Mouse (Mus musculus): ENCODE data around the gene Ccdc124.
A peak's percentile ranks its signal among the peaks of the same experiment; 100 is the strongest.

Gene Ccdc124

DNA sequence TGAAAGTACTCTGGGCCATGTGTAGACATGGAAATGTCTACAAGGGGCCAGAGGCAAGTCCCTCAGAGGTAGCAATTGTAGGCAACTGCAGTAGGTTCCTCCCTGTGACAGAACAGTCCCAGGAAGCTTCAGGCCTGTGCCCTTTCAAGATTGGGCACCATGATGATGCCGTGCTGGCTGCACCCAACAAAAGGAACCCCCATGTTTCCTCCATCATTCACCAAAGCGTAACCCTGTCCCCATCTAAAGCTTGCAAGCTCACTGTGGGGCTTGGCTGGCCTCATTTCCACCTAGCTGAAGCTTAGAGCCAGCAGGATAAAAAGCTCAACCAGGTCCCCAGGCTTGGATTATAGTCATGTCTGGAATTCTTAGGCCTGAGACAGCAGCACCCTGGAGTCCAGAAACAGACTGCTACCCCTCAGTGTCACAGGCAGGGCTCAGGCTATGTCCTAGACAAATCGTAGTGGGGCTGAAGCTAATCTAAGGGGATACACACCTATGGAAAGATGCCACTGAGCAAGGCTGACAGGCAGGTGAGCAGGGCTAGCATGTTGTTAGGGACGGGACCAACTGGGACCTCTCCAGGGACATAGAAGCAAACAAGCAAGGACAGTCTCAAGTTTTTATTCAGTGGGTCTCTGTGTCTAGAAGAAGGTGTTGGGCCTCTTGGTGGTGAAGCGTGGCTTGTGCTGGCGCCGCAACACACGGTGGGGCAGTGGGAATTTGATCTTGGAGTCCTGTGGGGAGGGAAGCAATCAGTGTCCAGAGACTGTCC, 21.2 kb upstream of the Ccdc124 start:
- DNase-seq = no peak

DNA sequence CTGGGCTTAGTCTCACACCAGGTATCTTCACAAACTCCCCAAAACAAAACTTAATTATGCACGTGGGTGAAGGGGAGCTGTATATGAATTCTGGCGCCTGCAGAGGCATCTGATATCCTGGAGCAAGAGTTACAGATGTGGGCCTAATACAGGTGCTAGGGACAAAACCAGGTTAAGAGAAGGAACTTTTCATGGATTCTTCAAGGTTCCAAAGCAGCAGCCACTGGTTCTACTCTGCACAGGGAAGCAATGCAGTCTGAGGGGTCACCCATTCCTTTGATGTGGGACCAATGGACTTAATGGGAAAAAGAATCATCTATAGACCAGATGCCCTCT, 20.6 kb upstream of the Ccdc124 start:
- no peak for DNase-seq

DNA sequence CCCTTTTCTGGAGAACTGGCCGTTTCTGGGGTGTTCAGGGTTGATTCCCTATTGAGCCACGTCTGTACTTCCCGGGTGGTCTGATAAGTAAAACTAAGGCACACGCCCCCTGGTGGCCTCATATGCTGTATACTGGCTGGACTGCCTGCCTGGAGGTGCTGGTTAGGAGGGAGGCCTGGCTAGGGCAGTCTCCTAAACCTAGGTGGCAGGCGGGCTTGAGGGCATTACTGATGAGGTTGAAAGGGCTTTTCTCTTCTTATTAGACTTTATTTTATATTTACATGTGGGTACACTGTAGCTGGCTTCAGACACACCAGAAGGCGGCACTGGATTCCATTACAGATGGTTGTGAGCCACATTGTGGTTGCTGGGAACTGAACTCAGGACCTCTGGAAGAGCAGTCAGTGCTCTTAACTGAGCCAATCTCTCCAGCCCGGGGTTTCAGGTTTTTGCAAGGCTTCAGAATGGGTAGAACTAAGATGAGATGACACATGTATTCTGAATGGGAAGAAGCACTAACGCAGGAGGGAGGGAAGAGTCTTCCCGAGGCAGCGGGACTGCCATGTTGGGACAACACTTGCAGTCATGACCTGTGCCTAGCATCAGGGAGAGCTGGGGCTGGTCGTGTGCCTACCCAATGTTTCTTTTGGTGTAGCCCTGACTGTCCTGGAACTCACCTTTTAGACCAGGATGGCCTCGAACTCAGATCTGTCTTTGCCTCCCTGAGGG, 20.1 kb upstream of the Ccdc124 start:
- DNase-seq = peak; percentile 85

DNA sequence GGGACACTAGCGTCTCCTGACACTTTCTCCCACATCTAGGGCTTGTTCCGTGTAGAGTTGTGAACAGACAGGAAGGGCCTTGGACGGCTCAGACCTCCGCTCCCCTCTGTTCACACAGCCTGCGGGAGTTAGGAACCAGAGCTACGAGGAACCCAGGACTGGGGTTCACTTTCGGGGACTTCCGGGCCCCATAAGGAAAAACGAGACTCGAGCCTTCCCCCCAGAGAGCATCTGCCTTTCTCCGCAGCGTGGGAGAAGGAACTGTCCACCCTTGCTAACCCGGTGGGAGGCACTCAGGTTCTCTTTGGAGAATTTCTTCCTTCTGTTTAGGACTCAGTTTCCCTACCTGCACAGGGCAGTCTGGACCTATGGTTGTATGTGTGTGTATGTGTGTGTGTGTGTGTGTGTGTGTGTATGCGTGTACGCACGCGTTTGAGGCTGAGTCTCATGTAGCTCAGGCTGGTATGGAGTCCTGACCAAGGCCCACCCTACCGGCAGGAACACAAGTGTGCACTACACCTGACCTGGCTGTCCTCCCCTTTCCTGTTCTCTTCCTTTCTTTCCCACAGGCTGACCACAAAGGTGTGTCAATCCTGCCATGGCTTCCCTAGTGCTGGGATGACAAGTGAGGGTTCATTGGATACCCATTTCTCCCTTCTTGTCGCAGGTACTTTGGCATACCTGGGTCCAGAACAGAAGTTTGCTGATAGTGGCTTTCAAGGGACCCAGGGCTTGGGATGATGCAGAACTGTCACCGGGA, 19.3 kb upstream of the Ccdc124 start:
- no peak for DNase-seq

DNA sequence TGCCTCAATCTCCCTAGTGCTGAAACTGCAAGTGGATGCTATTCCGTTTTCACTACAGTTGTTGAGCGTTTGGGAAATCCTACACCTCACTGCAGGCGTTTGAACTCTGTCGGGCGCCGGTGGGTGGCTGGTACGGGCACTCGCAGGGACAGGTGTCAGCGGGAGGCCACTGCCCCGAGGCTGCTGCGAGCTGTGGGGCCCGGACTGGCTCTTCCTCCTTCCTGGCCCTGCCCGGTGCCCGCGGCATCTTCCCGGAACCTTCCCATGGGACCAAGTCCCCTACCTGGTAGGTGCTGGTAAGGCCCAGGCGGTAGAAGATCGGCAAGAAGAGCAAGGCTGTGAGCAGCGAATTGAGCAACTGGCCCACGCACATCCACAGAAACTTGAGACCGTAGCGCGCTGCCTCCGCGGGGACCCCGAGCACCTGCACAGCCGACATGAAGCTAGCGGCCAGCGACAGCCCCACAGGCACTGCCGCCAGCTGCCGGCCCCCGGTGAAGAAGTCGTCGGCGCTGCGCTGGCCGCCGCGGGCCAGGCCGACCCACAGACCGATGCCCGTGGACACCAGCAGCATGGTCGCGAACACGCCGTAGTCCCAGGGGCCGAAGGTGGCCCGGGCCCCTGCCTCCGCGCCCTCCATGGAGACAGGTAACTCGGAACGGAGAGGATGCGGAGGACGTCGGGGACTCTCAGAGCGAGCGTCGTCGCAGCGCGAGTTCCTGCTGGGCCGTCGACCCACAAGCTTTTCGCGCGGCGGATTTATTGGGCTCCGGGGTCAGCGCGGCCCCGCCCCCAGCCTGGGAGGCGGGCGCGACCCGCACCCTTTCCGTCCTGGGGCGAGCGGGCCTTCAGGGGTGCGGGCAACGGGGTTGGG, 18.5 kb upstream of the Ccdc124 start, which contains the start of gene Slc5a5:
Gene Slc5a5 (minus strand): TSS at position 736 of the 874 bp plus-strand sequence.
- DNase-seq = no peak

DNA sequence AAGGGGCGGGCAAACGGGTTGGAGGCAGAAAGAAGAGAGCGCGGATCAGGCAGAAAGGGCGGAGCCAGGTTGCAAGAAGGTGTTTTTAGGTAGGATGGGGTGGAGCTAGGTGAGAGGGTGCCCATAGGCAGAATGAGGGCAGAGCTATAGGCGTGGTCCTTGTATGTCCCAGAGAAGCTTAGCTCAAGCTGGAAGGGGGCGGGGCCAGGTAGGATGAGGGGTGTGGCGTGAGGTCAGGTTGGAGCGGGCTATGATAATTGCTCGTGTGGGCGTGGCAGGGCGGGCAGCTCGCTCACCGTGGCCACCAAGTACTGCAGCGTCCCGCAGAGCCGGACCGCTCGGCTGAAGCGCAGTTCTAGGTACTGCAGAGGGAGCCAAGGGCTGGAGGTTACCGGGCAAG, 17.6 kb upstream of the Ccdc124 start:
- peak; percentile 65 for DNase-seq

DNA sequence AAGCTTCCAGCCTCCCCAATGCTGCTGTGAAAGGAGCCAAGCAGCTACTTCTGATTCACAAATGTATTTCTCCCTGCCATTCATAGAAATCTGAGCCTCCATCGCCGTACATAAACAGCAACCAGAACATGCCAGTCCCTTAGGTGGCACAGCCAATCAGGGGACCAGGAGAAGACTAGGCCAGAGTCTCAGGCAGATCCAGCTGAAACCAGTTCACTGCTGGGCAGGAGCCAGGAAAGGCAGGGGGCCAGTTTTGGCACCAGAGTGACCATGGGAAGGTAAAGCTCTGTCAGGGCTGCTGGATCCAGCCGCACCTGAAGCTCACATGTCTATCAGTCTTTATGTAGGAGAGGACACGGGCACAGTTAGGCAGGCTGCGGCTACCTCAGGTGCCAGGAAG, 16.9 kb upstream of the Ccdc124 start:
- no peak for DNase-seq

DNA sequence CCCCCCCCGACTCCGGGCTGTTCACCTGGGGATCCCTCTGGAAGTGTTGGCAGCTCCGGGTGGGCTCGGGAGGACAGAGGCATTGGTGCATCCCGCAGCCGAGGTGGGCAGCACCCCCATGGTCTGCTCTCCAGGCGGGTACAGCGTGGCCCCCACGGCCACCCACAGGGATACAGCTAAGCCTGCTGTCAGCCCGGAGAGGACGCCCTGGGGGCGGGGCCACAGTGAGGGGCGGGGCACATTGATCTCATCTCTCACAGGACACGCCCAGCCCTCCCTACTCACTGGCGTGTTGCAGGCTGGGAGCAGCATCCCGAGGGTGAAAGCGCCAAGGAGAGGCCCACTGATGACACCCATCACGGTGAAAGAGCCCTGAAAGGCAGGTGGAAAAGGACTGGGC, 13.9 kb upstream of the Ccdc124 start:
- DNase-seq = no peak

DNA sequence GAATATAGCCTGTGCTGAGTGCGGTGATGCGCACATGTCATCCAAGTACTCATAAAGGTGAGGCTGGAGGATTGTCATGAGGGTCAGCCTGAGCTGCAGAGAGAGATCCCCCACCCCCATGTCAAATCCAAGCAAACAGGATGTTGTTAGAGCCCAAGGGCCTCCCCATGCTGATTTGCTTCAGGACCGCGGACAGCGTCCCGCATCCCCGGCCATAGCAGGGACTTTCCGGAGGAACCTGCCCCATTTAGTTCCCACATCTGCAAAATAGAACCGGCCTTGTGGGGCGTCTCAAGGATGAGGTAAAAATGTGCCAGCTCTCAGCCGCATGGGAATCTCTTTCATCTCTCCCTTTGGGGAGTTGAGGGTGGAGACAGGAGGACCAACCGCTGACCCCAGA, 11.9 kb upstream of the Ccdc124 start:
- peak; percentile 53 for DNase-seq

DNA sequence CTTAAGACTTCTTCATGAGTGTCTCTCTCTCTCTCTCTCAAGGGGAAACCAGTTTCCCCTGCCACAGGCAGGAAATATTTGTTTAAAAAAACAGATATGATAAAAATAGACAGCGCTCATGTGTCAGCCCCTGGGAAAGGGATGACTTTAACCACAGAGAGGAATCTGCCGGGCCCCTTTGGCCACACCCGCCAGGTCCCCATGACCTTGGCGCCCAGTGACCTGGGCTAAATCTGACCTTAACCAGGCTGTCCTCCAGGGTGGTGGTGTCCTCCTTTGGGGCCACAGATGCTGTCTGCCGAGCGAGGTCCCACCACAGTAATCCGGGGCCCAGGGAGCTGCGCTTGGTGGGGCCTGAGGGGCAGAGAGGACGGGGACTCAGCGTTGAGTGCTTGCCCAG, 10.9 kb upstream of the Ccdc124 start:
- DNase-seq = no peak

DNA sequence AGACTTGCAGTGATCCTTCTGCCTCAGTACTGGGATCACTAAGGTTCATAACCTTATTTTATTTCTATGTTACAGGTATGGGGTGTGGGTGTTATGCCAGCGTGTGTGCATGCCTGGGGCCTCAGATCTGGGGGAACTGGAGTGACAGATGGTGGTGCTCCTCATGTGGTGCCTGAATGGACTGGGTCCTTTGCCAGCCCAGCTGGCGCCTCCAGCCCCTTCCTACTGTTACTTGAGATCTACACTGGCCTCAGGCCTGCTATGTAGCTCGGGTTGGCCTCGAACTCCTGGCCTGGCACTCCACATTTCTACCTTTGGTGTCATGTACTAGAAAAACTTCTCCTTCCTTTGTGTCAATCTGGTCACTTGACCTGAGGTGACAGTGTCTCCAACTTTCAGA, 10.5 kb upstream of the Ccdc124 start:
- no peak for DNase-seq

DNA sequence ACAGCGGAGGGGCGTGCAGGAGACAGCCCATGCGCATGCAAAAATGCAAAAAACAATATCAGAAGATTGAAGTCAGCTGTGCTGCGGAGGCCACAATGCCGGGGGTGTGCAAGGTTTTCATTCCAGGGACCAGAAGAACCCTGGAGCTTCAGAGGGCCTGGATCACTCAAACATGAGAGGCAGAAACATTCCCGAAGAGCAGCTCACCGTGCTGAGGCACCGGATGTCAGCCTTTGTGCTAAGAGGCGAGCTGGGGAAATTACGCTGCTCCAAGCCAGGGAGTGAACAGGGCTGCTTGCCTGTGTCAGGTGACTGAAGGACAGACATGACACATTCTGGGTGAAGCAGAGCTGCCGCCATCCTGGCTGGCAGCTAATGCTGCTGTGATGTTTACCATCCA, 6.8 kb upstream of the Ccdc124 start:
- DNase-seq = no peak

DNA sequence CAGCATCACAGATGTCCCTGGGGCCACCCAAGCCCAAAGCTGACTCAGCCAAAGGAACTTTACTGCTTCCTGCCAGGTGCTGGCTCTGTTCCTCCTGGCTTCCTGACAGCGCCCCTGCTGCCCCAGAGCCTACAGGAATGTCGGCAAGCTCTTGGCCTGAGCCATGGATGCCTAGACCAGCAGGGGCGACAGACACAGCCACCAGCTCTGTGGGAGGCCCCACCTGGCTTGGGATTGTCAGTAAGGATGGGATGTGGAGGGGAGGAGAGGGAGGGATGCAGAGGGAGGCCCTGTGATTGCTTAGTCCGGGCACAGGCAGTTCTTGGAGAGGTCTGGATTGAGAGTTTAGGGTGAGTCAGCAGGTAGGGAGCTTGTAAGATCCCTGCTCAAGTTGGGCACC, 6.4 kb upstream of the Ccdc124 start:
- peak; percentile 64 for DNase-seq

DNA sequence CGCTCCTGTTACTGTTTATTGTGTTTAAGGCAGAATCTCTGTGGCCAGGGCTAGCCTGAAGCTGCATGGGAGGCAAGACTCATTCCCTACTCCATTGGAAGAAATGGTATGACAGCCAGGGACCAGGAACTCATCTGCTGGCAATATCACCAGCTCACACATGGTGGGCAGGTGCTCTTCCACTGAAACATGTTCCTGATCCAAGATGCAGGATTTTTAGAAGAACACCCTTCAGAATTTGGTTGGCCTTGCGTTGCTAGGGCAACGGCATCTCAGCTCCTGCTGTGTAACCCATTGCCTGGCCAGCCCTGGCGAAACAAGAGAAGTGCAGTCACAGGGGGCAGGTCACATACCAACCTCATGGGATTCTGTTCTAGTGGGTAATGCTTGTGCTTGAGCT, 5.8 kb upstream of the Ccdc124 start:
- DNase-seq = no peak

DNA sequence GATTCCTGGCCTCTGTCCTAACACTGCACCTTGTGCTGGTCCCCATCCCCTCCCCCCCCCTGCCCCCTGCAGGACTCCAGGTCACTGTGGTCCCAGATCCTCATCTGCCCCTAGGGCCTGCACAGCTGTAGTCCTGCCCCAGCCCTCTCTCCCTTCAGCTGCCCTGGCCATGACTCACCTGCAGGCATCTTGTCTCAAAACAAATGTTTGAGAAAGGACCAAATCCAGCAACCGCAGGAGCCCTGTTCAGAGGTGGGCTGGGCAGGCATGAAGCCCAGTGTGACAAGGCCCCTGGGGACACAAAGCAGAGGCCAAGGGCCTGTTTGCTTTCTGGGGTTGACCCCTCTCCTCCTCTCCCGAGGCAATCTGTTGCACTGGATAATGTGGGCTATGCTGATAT, 4.4 kb upstream of the Ccdc124 start:
- DNase-seq = no peak

DNA sequence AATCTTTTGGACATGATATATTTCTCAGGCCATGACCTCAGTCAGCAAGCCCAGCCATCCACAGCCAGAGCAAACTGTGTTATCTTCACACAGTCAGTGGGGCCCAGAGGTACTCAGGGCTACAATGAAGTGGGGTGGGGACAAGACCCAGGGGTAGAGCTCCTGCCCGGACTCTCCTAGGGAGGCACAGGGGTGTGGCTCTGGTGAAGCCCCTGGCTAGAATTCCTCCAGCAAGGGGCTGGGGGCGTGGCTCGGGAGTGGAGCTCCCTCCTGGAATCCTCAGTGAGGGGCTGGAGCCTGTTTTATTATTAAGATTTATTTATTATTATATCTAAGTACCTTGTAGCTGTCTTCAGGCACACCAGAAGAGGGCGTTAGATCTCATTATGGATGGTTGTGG, 2.6 kb upstream of the Ccdc124 start:
- no peak for DNase-seq

DNA sequence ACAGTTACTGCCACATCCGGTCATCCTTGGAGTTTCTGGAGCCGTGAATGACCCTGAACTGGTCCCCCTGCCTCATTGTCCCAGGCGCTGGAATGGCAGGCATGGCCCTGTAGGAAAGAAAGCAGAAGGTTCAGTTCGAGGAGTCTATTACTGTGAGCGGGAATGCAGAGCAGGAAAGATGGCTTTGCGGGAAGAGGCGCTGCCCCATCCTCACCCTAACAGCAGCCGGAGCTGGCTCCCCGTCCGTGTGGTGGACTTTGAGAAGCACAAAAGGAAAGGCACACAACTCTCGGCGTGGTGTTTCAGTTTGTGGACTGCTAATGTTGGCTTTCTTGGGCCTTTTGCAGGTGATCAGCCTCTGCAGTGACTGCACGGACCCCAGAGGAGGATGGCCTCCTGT, 706 bp upstream of the Ccdc124 start:
- no peak for DNase-seq

DNA sequence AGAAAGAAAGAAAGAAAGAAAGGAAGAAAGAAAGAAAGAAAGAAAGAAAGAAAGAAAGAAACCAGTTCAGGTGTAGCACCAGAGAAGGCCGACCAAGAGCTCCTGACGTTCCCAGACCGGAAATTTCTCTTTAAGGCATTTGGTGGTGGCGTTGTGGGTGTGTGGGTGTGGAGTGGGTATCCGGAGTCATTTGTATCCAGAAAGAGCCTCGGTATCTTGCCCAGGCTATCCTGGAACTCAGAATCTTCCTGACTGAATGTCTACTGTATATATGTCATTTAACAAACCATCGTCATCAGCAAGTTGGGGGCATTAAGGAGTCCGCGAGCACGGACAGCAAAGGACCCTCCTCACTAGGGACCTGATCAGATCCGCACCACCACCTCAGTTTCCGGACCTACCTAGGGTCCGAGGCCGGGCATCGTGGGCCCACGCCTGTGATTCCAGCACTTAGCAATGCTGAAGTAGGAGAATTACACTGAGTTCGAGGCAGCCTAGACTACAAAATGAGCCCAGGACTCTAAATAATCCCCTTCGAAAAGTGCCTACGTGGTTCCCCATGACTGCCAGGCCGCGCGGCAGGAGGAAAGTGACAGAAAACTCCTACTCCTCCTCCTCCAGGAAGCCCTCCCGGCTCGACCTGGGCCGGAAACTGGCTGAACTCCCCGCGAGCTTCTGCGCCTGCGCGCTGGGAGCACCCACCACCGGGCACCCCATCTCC, 932 bp downstream of the Ccdc124 start:
- no peak for DNase-seq

DNA sequence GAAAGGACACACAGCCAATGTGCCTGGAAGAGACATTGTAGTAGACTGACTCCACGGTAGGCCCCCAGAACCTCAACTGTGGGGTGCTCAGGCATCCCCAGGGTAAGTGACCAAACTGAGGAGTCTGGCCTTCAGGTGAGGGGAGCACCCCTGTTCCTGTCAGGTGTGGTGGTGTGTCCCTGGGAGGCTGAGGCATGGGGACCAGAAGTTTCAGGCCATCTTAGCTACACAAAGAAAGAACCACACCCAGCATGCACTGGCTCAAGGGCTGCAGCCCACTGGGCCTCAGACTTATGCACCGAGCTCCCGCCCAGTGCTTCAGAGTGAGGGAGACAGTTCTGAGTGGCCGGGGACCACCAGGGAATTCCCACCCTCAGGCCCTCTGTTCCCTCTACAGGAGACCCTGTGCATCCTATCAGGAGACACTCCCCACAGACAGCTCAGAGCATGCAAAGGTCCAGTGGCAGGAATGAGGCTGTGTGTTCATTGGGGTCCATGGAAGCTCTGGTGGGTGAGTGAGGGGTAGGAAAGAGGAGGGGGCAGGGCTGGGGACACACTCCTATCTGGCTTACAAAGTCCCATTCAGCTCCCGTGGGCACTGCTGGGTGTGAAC, 2.4 kb downstream of the Ccdc124 start:
- DNase-seq = no peak

DNA sequence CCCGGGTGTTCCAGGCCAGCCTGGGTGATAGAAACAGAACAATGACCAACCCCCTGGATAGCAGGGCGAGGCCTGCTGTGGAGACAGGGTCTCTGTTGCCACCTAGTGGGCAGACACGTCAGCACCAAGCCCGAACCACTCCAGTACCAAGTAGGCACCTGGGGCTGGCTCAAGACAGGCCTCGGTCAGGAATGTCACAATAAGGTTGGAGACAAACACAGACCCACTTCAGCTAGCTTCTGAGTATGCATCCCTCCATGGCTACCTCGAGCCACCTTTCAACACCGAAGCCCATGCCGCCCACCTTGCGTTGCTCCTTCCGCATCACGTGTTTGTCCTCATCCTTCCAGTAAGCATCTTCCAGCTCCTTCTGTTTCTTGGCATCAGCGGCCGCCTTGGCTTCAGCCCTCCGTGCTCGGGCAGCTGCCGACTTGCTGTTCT, 4.1 kb downstream of the Ccdc124 start:
- DNase-seq = peak; percentile 89

DNA sequence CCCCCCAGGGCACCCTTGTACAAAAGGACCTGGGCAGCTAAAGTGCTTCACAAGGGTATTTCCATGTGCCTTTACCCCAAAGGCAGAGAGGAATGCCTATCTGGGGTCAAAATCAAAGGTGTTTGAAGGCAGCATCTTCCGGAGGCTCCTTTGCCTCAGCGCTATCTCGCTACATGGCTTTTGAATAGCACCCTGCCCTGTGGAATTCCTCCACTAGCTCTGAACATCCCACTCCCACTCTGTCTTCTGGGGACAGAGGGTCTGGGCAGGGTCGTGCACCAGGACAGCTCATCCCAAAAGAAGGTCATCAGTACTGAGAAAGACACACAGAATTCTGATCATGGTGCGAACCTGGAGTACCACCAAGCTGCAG, 4.5 kb downstream of the Ccdc124 start:
- no peak for DNase-seq

All from kidney, postnatal 14 days (tissue).